ENCODE assay signal across 8 mouse cellular contexts in the genomic region with DNA sequence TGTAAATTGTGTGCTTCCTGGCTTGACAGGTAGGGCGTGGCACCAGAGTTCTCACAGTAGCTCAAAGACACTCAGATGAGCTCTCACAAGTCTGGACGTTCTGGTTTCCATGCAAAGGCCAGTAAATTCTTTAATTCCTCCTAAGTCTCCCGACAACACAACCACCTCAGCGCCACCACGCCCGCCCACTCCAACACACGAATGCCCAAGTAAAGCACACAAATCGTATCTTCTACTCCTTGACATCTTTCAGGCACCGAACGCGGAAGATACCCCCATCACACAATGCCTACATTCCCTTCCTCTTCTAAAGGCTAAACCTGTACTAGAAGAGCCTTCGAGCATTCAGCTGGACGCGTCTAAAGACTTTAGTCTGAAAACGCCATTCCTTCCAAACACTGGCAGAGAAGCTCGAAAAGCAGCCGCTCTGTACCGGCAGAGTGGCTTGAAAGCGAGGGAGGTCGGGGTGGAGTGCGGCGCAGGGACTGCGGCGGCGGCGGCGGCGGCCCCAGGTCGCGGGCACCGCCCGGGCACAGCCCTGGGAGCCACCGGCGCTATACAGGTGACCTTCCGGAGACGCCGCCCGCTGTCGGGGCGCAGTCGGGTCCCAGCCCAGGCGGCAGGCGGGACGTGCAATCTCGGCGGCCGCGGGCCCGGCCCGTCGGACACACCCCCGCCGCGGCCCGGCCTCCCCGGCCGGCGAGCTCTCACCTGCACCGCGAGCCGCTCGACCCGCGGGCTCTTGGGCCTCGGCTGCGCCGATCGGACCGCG. TPM values are rescaled to one million over a fixed set of nuclear protein-coding genes. Genes with fewer than 3 reads are reported as not detected.
DNase-seq lines count a peak whose midpoint lies in the region; ATAC-seq and TF ChIP-seq lines count a peak whose summit lies in the region.

No protein-coding gene starts in this region.

- peak; percentile 78 for ATAC-seq in forebrain, embryonic 15.5 days (replicated peaks)
- peak; percentile 93 for ATAC-seq in intestine, embryonic 15.5 days
- ATAC-seq in liver, embryonic 12.5 days = peak; percentile 78
- ATAC-seq in neural tube, embryonic 12.5 days (ENCODE audit: low FRiP score, low read depth) = peak; percentile 79
- ATAC-seq in monocyte, adult 5-6 weeks (replicated peaks; ENCODE audit: insufficient number of reproducible peaks, low FRiP score, low TSS enrichment, poor library complexity, severe bottlenecking) = no peak; the same call in 1 of the 2 replicates

- peak; percentile 8 to 31 for DNase-seq in spleen, adult 18-20 months
- no peak for DNase-seq in spleen, postnatal 14 days (ENCODE audit: low spot score in 2 of 2)

- peak overlapping the region; percentile 84 for H3K9ac ChIP-seq in forebrain, embryonic 15.5 days (replicated peaks)
- peak overlapping the region; percentile 84 for H3K9ac ChIP-seq in intestine, embryonic 15.5 days
- H3K9ac ChIP-seq in liver, embryonic 12.5 days = peak overlapping the region; percentile 79
- H3K9ac ChIP-seq in neural tube, embryonic 12.5 days = peak overlapping the region; percentile 96

- H3K9me3 ChIP-seq in forebrain, embryonic 15.5 days = no peaks in the 10 kb centered on the region
- no peaks in the 10 kb centered on the region for H3K9me3 ChIP-seq in intestine, embryonic 15.5 days
- H3K9me3 ChIP-seq in liver, embryonic 12.5 days (replicated peaks) = no peaks in the 10 kb centered on the region
- no peaks in the 10 kb centered on the region for H3K9me3 ChIP-seq in neural tube, embryonic 12.5 days

- peak overlapping the region; percentile 66 for H3K4me2 ChIP-seq in forebrain, embryonic 15.5 days (replicated peaks)
- H3K4me2 ChIP-seq in intestine, embryonic 15.5 days (replicated peaks) = peak overlapping the region; percentile 72
- peak overlapping the region; percentile 83 for H3K4me2 ChIP-seq in liver, embryonic 12.5 days
- H3K4me2 ChIP-seq in neural tube, embryonic 12.5 days (replicated peaks) = peak overlapping the region; percentile 78

- 1% methylated on average over 65 of the region's 70 CpGs for WGBS in bone marrow, adult 2 months
- under 1% methylated on average over 60 of the region's 70 CpGs for WGBS in forebrain, embryonic 15.5 days
- under 1% methylated on average over 54 of the region's 70 CpGs for WGBS in intestine, embryonic 15.5 days
- under 1% methylated on average over 66 of the region's 70 CpGs for WGBS in liver, embryonic 12.5 days (ENCODE audit: insufficient replicate concordance)
- under 1% methylated on average over 68 of the region's 70 CpGs for WGBS in neural tube, embryonic 12.5 days

- no peaks in the 10 kb centered on the region for H3K36me3 ChIP-seq in forebrain, embryonic 15.5 days
- no peaks in the 10 kb centered on the region for H3K36me3 ChIP-seq in intestine, embryonic 15.5 days
- H3K36me3 ChIP-seq in liver, embryonic 12.5 days = no peaks in the 10 kb centered on the region
- no peaks in the 10 kb centered on the region for H3K36me3 ChIP-seq in neural tube, embryonic 12.5 days

- peak overlapping the region; percentile 87 for H3K27ac ChIP-seq in bone marrow, adult 2 months (ENCODE audit: control insufficient read depth, insufficient read depth, low read depth, low read length, poor library complexity)
- peak overlapping the region; percentile 93 for H3K27ac ChIP-seq in forebrain, embryonic 15.5 days (replicated peaks)
- H3K27ac ChIP-seq in intestine, embryonic 15.5 days = peak overlapping the region; percentile 90
- H3K27ac ChIP-seq in liver, embryonic 12.5 days = peak overlapping the region; percentile 74
- peak overlapping the region; percentile 94 for H3K27ac ChIP-seq in neural tube, embryonic 12.5 days

- peak overlapping the region; percentile 75 for H3K4me3 ChIP-seq in bone marrow, adult 2 months (replicated peaks; ENCODE audit: control insufficient read depth, low read depth, low read length)
- H3K4me3 ChIP-seq in forebrain, embryonic 15.5 days = peak overlapping the region; percentile 84
- H3K4me3 ChIP-seq in intestine, embryonic 15.5 days (replicated peaks) = peak overlapping the region; percentile 95
- H3K4me3 ChIP-seq in liver, embryonic 12.5 days = peak overlapping the region; percentile 91
- H3K4me3 ChIP-seq in neural tube, embryonic 12.5 days = peak overlapping the region; percentile 95

- no peaks in the 10 kb centered on the region for H3K27me3 ChIP-seq in forebrain, embryonic 15.5 days
- H3K27me3 ChIP-seq in intestine, embryonic 15.5 days (replicated peaks) = no peaks in the 10 kb centered on the region
- peaks cover 16% of the 10 kb centered on the region; the same call in 1 of the 2 replicates for H3K27me3 ChIP-seq in liver, embryonic 12.5 days (replicated peaks)
- H3K27me3 ChIP-seq in neural tube, embryonic 12.5 days (replicated peaks) = no peaks in the 10 kb centered on the region

- TF ChIP-seq CTCF in bone marrow, adult 2 months (IDR thresholded peaks at IDR 0.05; ENCODE audit: control insufficient read depth, insufficient read depth, low read length) = no peak

- no peaks in the 10 kb centered on the region; the same call in 1 of the 2 replicates for H3K4me1 ChIP-seq in bone marrow, adult 2 months (ENCODE audit: control insufficient read depth, insufficient read depth, low read length)
- H3K4me1 ChIP-seq in forebrain, embryonic 15.5 days = peaks cover 23% of the 10 kb centered on the region
- H3K4me1 ChIP-seq in intestine, embryonic 15.5 days (replicated peaks) = peaks cover 5% of the 10 kb centered on the region; the same call in 1 of the 2 replicates
- H3K4me1 ChIP-seq in liver, embryonic 12.5 days = peaks cover 18% of the 10 kb centered on the region
- peaks cover 15% of the 10 kb centered on the region for H3K4me1 ChIP-seq in neural tube, embryonic 12.5 days

- no peak for TF ChIP-seq POLR2A in bone marrow, adult 2 months (IDR thresholded peaks at IDR 0.05; ENCODE audit: borderline replicate concordance, control insufficient read depth, low read depth, low read length)

RNA-seq across cellular contexts. Expression of gene Rala, which starts 0.5 kb away (rescaled TPM):
- 8.8 and 19.0 TPM in 2 replicates for polyA plus RNA-seq in bone marrow, adult 2 months (2011; ENCODE audit: insufficient read depth, insufficient read length, low replicate concordance, missing spikeins)
- polyA plus RNA-seq in forebrain, embryonic 15.5 days (2015; fragmentation: Nextera tagmentation; extraction: Ambion mirVana) = 215 and 222 TPM in 2 replicates
- polyA plus RNA-seq in intestine, embryonic 15.5 days (2015; fragmentation: Nextera tagmentation; extraction: Ambion mirVana) = 96.8 and 108 TPM in 2 replicates
- 27.8 and 30.4 TPM in 2 replicates for polyA plus RNA-seq in liver, embryonic 12.5 days (2016; fragmentation: Nextera tagmentation; extraction: Ambion mirVana)
- 152 and 156 TPM in 2 replicates for polyA plus RNA-seq in neural tube, embryonic 12.5 days (2016; fragmentation: Nextera tagmentation; extraction: Ambion mirVana)
- 52.1 to 58.2 TPM (median 55.3 TPM) in 3 replicates for total RNA-seq in monocyte, adult 5-6 weeks (2017)

RNA-seq across cellular contexts. Expression of gene Yae1d1, which starts 49.7 kb away (rescaled TPM):
- 3.3 and 4.0 TPM in 2 replicates for polyA plus RNA-seq in bone marrow, adult 2 months (2011; ENCODE audit: insufficient read depth, insufficient read length, low replicate concordance, missing spikeins)
- polyA plus RNA-seq in forebrain, embryonic 15.5 days (2015; fragmentation: Nextera tagmentation; extraction: Ambion mirVana) = 99.6 and 105 TPM in 2 replicates
- polyA plus RNA-seq in intestine, embryonic 15.5 days (2015; fragmentation: Nextera tagmentation; extraction: Ambion mirVana) = 68.6 and 73.7 TPM in 2 replicates
- polyA plus RNA-seq in liver, embryonic 12.5 days (2016; fragmentation: Nextera tagmentation; extraction: Ambion mirVana) = 38.7 and 41.0 TPM in 2 replicates
- polyA plus RNA-seq in neural tube, embryonic 12.5 days (2016; fragmentation: Nextera tagmentation; extraction: Ambion mirVana) = 88.2 and 91.5 TPM in 2 replicates
- total RNA-seq in monocyte, adult 5-6 weeks (2017) = 8.9 to 17.6 TPM (median 10.3 TPM) in 3 replicates

Comparison
In these comparisons a context has a peak if more than half of its experiments do, and no peak if none do; other contexts are left out.
1. DNase-seq: peak in spleen, adult 18-20 months (2 of 2); none in spleen, postnatal 14 days (0 of 2).
2. Peak in every context shown above with its lines, with median percentiles within 50 percentile points of each other: H3K27ac ChIP-seq, H3K4me3 ChIP-seq, H3K4me2 ChIP-seq and H3K9ac ChIP-seq.